Mouse (Mus musculus): ENCODE data around the gene Gm16867. TPM values are rescaled to one million over a fixed set of nuclear protein-coding genes. Genes with fewer than 3 reads are reported as not detected.
"Not testable (repeated sequence)": the region's sequence is repeated elsewhere in the genome, so short reads cannot be mapped to it uniquely, and the experiment has no call there.

Gene Gm16867
- 1 to 10 TPM; 6.4 to 6.9 TPM for total RNA-seq (2021)
- long read RNA-seq, experiment 1, partial matches to known transcripts, result 0 of 5 reads
- long read RNA-seq, experiment 1, other reads (novel, unspliced or antisense), result 4 of 5 reads
- long read RNA-seq, experiment 2, partial matches to known transcripts, result 0 of 3 reads
- long read RNA-seq, experiment 2, other reads (novel, unspliced or antisense), result 2 of 3 reads

DNA sequence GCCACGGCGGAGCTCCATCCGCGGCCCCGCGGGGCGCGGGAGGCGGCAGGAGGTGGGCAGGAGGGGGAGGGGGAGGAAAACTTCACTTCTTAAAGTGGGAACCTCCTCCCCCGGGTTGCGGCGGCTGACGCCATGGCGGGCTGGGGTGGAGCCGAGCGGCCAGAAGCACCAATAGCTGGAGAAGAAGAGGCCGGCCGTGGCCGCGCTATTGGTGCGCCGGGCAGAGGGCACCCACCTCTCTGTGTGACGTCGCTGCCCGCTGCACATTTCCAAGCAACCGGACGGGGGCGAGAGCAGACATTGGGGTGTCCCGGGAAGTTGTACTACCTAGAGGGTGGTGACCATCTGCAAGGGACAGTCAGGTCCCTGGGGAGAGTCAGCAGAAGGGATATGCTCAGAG lies at the start of gene Gm16867:
TSS of gene Gm16867 (minus strand) at position 189 of the 400 bp plus-strand sequence.
- DNase-seq (ENCODE audit: low spot score in 2 of 2), result not testable (repeated sequence)

GRCm38 (mm10) chr14:69547310-69547709 lies 44.1 kb upstream of the Gm16867 start:
- not testable (repeated sequence) for DNase-seq (ENCODE audit: low spot score in 2 of 2)

- not testable (repeated sequence) for DNase-seq (ENCODE audit: low spot score in 2 of 2)
Observed at GRCm38 (mm10) chr14:69545052-69545451, 41.9 kb upstream of the Gm16867 start.

- not testable (repeated sequence) for DNase-seq (ENCODE audit: low spot score in 2 of 2)
Observed at GRCm38 (mm10) chr14:69544033-69544432, 40.9 kb upstream of the Gm16867 start.

DNA sequence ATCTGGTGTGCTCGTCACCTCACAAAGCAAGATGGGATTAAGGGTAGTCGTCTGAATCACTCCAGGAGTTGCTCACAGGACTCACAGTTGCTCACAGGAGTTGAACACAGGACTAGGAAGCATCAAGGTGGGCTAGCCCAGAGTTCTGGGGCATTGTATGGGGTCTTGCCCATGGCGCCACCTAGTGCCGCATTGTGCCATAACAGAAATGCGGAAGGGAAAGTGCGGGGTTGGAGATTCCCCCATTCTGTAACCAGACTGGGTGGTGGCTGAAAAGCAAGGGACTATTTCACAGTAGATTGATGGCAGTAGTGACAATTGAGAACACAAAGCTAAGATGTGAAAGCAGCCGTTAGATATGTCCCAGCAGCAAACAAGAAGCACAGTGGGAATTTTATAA lies 39.5 kb upstream of the Gm16867 start:
- not testable (repeated sequence) for DNase-seq (ENCODE audit: low spot score in 2 of 2)

DNA sequence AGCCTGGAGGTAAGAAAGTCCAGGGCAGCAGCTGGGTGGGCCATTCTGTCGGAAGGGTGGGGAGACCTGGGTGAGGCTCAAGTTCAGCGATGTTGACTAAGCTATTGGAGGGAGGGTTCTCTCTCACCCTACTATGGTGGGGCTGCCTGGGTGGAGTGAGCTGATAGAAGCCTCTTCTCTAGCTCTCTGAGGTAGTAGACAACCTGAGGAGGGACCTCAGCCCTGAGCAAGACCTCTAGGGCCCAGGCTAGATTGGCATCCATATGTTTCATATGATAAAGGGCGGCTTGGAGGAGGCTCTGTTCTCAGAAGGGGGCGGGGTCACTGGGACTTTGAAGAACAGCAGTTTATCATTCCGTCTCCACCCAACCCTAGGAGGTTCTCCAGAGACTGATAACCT lies 37.0 kb upstream of the Gm16867 start:
- DNase-seq (ENCODE audit: low spot score in 2 of 2), result not testable (repeated sequence)

GRCm38 (mm10) chr14:69536539-69536938 lies 33.4 kb upstream of the Gm16867 start:
- not testable (repeated sequence) for DNase-seq (ENCODE audit: low spot score in 2 of 2)

- DNase-seq (ENCODE audit: low spot score in 2 of 2), result not testable (repeated sequence)
Observed at GRCm38 (mm10) chr14:69526202-69526601, 23.0 kb upstream of the Gm16867 start.

GRCm38 (mm10) chr14:69523001-69523400 lies 19.8 kb upstream of the Gm16867 start:
- DNase-seq (ENCODE audit: low spot score in 2 of 2), result not testable (repeated sequence)

GRCm38 (mm10) chr14:69520810-69521209 lies 17.6 kb upstream of the Gm16867 start:
- not testable (repeated sequence) for DNase-seq (ENCODE audit: low spot score in 2 of 2)

- not testable (repeated sequence) for DNase-seq (ENCODE audit: low spot score in 2 of 2)
Observed at GRCm38 (mm10) chr14:69512449-69512848, 9.3 kb upstream of the Gm16867 start, which contains the start of gene Gm27179. Gm27179 (minus strand) TSS chr14:69512549.

DNA sequence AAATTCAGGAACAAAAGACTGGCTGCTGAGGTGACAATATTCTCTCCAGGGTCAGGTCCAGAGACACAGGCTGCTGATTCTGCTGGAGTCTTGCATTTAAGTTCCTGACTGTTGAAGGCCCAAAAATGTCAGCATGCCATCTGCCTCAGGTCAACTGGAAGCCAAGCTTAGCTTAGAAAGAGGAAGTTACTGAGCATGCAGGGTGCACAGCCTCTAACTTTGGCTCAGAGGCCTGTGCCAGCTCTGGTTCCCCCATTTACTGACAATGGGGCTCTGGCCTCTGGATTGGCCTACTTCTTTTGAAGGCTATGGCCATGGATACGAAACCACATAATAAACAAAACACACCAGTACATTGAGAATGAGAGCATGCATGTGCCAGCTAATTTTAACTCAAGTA lies 3.8 kb upstream of the Gm16867 start:
- DNase-seq (ENCODE audit: low spot score in 2 of 2), result not testable (repeated sequence)

- DNase-seq (ENCODE audit: low spot score in 2 of 2), result not testable (repeated sequence)
Observed at GRCm38 (mm10) chr14:69502440-69503150, 567 bp downstream of the Gm16867 start.

DNA sequence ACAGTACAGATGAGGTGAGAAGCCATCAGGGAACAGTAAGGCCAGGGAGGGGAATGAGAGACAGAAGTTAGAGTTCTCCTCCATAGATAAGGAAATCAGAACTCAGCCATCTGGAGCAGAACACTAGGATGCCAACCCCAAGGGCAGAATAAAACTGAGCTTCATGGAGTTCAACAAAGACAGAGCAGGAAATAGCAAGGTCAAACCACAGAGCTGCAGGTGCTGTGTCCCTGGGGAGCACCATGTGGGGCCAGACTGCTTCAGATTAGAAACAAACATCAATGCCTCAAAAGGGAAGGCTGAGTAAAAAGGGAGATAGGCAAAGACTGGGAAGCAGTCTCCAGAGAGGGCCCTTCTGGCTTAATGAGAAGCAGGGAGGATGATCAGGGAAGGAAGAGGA lies 6.9 kb downstream of the Gm16867 start:
- DNase-seq (ENCODE audit: low spot score in 2 of 2), result not testable (repeated sequence)

GRCm38 (mm10) chr14:69494946-69495345 lies 8.2 kb downstream of the Gm16867 start:
- not testable (repeated sequence) for DNase-seq (ENCODE audit: low spot score in 2 of 2)

GRCm38 (mm10) chr14:69494522-69494921 lies 8.6 kb downstream of the Gm16867 start:
- DNase-seq (ENCODE audit: low spot score in 2 of 2), result not testable (repeated sequence)

DNA sequence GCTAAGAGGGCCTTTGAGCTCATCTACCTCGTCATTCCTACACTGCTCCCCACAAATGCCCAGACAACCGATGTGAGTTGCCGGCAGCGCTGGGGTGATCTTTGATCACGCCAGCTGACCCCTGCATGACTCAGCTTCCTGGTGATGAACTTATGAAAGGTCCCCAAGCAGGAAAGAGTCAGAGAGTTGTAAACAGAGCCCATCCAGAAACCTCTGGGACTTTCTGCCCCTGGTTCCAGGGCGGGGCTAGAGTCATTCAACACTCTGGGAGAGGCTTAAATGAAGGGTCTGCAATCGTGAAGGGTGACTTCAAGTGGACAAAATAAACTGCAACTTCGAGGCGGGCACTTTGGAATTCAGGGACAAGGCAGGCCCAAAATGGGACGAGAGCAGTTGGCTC lies 15.2 kb downstream of the Gm16867 start:
- not testable (repeated sequence) for DNase-seq (ENCODE audit: low spot score in 2 of 2)

GRCm38 (mm10) chr14:69485466-69486135 lies 17.6 kb downstream of the Gm16867 start:
- not testable (repeated sequence) for DNase-seq (ENCODE audit: low spot score in 2 of 2)

- not testable (repeated sequence) for DNase-seq (ENCODE audit: low spot score in 2 of 2)
Observed at GRCm38 (mm10) chr14:69473941-69474646, 29.1 kb downstream of the Gm16867 start.

DNA sequence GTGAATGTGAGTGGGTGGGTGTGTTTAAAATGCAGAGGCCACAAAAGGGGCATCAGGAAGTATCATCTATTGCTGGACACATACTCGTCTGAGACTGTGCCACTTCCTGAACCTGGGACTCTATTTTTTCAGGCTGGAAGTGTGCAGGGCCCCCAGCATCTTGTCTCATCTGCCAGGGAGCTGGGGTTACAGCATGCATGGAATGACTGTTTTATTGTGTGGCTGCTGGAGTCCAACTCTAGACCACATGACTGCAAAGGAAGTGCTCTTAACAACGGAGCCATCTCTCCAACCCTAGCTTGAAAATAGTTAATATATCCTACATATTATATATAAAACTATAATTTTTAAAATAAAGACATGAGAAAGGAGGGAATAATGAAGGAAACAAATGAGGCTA lies 29.8 kb downstream of the Gm16867 start:
- DNase-seq (ENCODE audit: low spot score in 2 of 2), result not testable (repeated sequence)

- not testable (repeated sequence) for DNase-seq (ENCODE audit: low spot score in 2 of 2)
Observed at GRCm38 (mm10) chr14:69470122-69470708, 32.9 kb downstream of the Gm16867 start.
